Mouse (Mus musculus) embryonic fibroblast, embryonic 13.5 days (primary cell): ENCODE measurements around the gene 4930519G04Rik. TPM values are rescaled to one million over a fixed set of nuclear protein-coding genes. Genes with fewer than 3 reads are reported as not detected.

Source experiments
- H3K27ac ChIP-seq: 2 replicates; pipeline ENCODE4 v1.5.1; 2012; ENCODE audit warnings: low read length, control low read depth, inconsistent platforms; ENCODE audit not compliant: insufficient read depth
- H3K4me1 ChIP-seq: 2 replicates; pipeline ENCODE4 v1.6.1; 2011; ENCODE audit warnings: low read length; ENCODE audit not compliant: control insufficient read depth, insufficient read depth
- H3K4me3 ChIP-seq: 2 replicates; pipeline ENCODE4 v1.5.1; 2011; ENCODE audit warnings: mild to moderate bottlenecking, control low read depth, low read length; ENCODE audit not compliant: insufficient read depth
- CTCF ChIP-seq: IDR thresholded peaks from 2 replicates; pipeline ENCODE4 v1.5.1; 2011; ENCODE audit warnings: mild to moderate bottlenecking, control low read depth, low read length, moderate library complexity, borderline replicate concordance; ENCODE audit not compliant: insufficient read depth
- POLR2A ChIP-seq: IDR thresholded peaks from 2 replicates; pipeline ENCODE4 v1.6.1; 2011; ENCODE audit warnings: low read depth, mild to moderate bottlenecking, control low read depth, low read length, moderate library complexity
- polyA plus RNA-seq: library from polyadenylated mRNA; stranded (reverse); fragments of >200 nt; gene quantifications from 2 replicates; pipeline ENCODE4 v1.2.4, GENCODE M21; 2011; ENCODE audit warnings: low read depth; ENCODE audit not compliant: missing spikeins, insufficient read length

The 4930519G04Rik gene
- polyA plus RNA-seq, 1 experiment = not detected

DNA sequence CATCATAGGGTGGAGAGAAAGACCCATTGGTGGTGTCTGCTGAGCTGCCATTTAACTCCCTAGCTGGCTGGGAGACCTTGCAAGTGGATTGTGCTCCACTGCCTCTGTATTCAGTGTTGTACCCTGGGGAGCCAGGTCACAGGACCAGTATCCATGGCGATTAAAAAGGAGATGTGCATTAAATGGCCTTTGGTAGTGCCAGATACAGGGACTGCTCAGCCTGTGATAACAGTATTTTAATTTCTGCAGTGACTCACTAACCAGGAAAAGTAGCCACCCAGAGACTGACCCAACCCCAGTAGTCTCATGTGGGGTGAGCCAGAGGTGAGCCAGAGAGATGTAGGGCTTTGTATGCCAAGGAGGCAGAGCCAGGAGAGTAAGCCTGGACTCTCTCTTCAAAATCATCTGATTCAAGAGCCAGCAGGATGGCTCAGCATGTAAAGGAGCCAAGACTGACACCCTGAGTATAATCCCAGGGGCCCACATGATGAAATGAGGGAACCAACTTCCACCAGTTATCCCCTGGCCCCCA is 72.8 kb downstream of the 4930519G04Rik start:
- no peak overlapping the region for H3K27ac ChIP-seq
- TF ChIP-seq CTCF (no peak), POLR2A (no peak)
- no peaks in the 10 kb centered on the region for H3K4me1 ChIP-seq
- no peak overlapping the region for H3K4me3 ChIP-seq

DNA sequence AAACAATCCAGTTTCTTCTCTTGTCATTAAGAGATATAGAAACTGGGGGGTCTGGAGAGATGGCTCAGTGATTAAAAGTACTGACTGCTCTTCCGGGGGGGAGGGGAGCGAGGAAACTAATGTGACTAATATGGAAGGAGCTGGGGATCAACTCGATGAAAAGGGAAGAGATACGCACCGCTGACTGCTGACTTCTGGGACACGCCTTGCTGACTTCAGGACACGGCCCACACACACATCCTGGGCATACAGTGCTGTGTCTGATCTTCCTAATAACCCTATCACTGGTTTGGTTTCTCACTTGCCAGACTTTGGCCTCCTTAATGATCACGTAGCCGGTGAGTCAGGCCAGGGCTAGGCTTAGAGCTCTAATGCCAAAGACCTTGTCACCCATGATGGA is 73.3 kb downstream of the 4930519G04Rik start:
- TF ChIP-seq POLR2A = no peak
- TF ChIP-seq CTCF = no peak

DNA sequence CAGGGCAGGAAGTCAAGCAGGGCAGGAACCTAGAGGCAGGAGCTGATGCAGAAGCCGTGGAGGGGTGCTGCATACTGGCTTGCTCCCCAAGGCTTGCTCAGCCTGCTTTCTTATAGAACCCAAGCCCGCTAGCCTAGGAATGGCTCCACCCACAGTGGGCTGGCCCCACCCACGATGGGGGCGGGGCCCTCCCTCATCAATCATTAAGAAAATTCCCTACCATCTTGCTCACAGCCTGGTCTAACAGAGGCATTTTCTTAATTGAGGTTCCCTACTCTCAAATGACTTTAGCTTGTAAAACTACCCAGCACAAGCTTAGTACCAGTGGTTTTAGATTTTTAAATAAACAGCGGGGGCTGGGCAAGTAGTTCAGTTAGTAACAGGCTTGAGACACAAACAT is 78.2 kb downstream of the 4930519G04Rik start:
- H3K4me3 ChIP-seq = no peak overlapping the region
- H3K27ac ChIP-seq = no peak overlapping the region
- H3K4me1 ChIP-seq = no peaks in the 10 kb centered on the region
- TF ChIP-seq CTCF (no peak), POLR2A (no peak)

More for the DNA sequence above, 73.3 kb downstream of the 4930519G04Rik start:
- no peak overlapping the region for H3K27ac ChIP-seq
- H3K4me3 ChIP-seq = no peak overlapping the region
- H3K4me1 ChIP-seq = no peaks in the 10 kb centered on the region

DNA sequence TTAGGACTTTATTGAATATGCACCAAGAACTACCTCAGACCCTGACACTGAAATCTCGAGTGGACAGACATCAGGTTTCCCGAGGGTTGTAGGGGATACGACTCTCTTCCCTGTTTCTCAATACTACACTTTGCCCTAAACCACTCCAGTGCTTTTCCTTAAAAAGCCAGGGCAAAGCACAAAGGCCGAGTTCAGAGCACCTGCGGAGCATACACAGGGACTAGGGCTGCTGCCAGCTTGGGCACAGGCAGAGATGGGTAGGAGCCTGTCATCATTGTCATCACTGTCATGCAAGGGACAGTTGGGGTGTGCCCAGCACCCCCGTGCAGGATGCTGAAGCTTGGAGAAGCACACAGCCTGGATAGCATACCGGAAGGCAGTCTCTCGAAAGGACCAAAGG is 79.7 kb downstream of the 4930519G04Rik start:
- Histone ChIP-seq H3K27ac (no peak overlapping the region), H3K4me1 (no peaks in the 10 kb centered on the region), H3K4me3 (no peak overlapping the region)
- TF ChIP-seq CTCF (no peak), POLR2A (no peak)

Other genes starting within 250 kb of the 4930519G04Rik start
- 1.1 and 2.0 TPM in 2 replicates for gene Trpv4, start 195.2 kb upstream of the 4930519G04Rik start, polyA plus RNA-seq
- 46.6 TPM in 2 replicates for gene Gltp, start 162.7 kb upstream of the 4930519G04Rik start, polyA plus RNA-seq
- 6.8 and 7.8 TPM in 2 replicates for gene Tchp, start 145.9 kb upstream of the 4930519G04Rik start, polyA plus RNA-seq
- gene Ankrd13a, start 79.0 kb upstream of the 4930519G04Rik start, polyA plus RNA-seq = 85.8 and 104 TPM in 2 replicates
- 50.0 and 58.0 TPM in 2 replicates for gene Git2, start 78.1 kb upstream of the 4930519G04Rik start, polyA plus RNA-seq
- 24.2 and 31.2 TPM in 2 replicates for gene 1500011B03Rik, start 30.2 kb upstream of the 4930519G04Rik start, polyA plus RNA-seq
- gene Gm9936, start 5.0 kb downstream of the 4930519G04Rik start, polyA plus RNA-seq = 0.23 TPM in 1 of 2 replicates, not detected in the other
- gene Oasl2, start 43.3 kb downstream of the 4930519G04Rik start, polyA plus RNA-seq = 19.7 and 32.2 TPM in 2 replicates
- 0.47 and 0.75 TPM in 2 replicates for gene Oasl1, start 69.6 kb downstream of the 4930519G04Rik start, polyA plus RNA-seq
- 14.7 and 16.6 TPM in 2 replicates for gene 2210016L21Rik, start 88.5 kb downstream of the 4930519G04Rik start, polyA plus RNA-seq
- not detected in 2 replicates for gene Hnf1a, start 117.4 kb downstream of the 4930519G04Rik start, polyA plus RNA-seq
- 72.7 and 85.3 TPM in 2 replicates for gene Sppl3, start 157.5 kb downstream of the 4930519G04Rik start, polyA plus RNA-seq
- not detected in 2 replicates for gene Gm10401, start 244.6 kb downstream of the 4930519G04Rik start, polyA plus RNA-seq